Mouse (Mus musculus): ENCODE measurements around the gene Mccc1. TPM values are rescaled to one million over a fixed set of nuclear protein-coding genes. Genes with fewer than 3 reads are reported as not detected.

Gene Mccc1
- 3.3 and 5.1 TPM in 2 replicates for total RNA-seq (2023)

DNA sequence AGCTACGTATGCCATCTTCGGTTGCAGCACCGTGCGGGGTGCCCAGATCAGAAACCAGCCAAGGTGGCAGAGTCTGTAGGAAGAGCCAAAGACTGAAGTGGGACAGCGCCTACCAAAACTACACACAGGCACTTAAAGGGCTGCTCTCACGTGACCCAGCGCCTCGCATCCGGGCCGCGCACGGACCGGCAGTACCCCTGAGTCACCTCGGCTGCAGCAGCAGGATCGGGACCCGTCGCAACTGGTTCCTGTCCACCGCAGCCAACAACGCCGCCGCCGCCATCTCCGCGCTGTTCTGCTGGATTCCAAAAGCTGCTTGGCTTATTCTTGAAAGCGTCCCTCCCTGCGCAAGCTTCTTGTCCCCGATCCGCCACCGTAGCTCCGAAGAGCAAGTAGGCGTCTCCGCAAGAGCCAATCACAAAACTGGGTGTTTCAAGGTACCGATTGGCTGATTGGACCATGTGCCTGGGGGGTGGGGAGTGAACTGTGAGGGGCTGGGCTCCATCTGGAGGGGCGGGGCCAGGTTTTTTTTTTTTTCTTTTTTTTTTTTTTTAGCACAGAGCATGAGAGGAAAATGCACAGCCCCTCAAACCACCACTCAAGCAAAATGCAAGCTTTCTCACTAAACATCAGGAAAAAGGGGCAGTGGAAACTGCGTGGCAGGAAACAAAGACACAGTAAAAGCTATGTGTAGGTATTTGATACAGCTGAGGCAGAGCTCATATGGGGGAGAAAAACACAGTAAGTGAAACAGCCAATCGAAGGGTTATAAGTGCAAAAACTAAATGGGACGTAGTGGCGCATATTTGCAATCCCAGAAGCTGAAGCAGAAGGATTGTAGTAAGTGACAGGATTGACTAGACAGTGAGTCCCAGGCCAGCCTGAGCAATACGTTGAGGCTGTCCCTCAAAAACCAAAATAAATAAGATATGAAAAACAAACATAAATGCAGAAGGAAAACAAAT lies at the start of gene Mccc1:
TSS of gene Mccc1 (minus strand) at position 404 of the 965 bp plus-strand sequence.

GRCm38 (mm10) chr3:35937345-35937744 lies 63.1 kb downstream of the Mccc1 start, which contains the start of gene Dcun1d1:
TSS of gene Dcun1d1 (minus strand) at chr3:35937445.

Other genes starting within 250 kb of the Mccc1 start
- gene Atp11b, start 246.6 kb downstream of the Mccc1 start, total RNA-seq (2023), result 284 and 361 TPM in 2 replicates
- 46.3 and 49.9 TPM in 2 replicates for gene Dcun1d1, start 63.2 kb downstream of the Mccc1 start, total RNA-seq (2023)
- gene Ccdc144b, start 52.9 kb upstream of the Mccc1 start, total RNA-seq (2023), result not detected in 2 replicates
- 21.2 and 32.5 TPM in 2 replicates for gene Acad9, start 65.3 kb upstream of the Mccc1 start, total RNA-seq (2023)
- gene D3Ertd254e, start 150.3 kb upstream of the Mccc1 start, total RNA-seq (2023), result 0.98 and 1.5 TPM in 2 replicates
- gene Qrfpr, start 221.6 kb upstream of the Mccc1 start, total RNA-seq (2023), result not detected in 2 replicates